Mouse (Mus musculus): ENCODE data around the gene Sh2d3c.

- TF ChIP-seq CTCF (IDR thresholded peaks at IDR 0.05) (no peak), POLR2A (IDR thresholded peaks at IDR 0.05; ENCODE audit: insufficient read depth, low read depth, low read length) (no peak), EP300 (IDR thresholded peaks at IDR 0.05; ENCODE audit: insufficient read depth, low read depth, low read length) (no peak)
Measured at GRCm38 (mm10) chr2:32694691-32695090, 26.2 kb upstream of the Sh2d3c start.
